Mouse (Mus musculus): ENCODE data around the gene Olfr1029. TPM values are rescaled to one million over a fixed set of nuclear protein-coding genes. Genes with fewer than 3 reads are reported as not detected.

The Olfr1029 gene
- not detected for total RNA-seq (2023)

DNA sequence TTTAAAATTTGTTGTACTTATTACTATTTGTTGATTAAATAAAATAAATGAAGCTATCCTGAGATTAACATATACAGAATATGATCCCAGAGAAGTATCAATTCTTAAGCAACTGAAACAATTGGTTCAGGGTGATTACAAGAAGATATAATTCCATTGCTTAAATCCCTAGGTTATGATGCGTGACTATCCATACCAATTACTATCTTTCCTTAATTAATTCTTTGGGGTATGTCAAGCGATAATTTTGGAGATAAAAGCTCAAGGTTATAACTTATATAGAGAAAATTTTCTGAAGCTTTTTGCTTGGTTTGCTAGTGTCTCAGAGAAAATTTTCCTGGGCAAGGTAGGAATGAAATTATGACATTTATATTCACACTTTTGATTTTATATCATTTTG, at the start of gene Olfr1029:
Gene Olfr1029, plus strand, starts transcription at position 301 of the 400 bp plus-strand sequence.

DNA sequence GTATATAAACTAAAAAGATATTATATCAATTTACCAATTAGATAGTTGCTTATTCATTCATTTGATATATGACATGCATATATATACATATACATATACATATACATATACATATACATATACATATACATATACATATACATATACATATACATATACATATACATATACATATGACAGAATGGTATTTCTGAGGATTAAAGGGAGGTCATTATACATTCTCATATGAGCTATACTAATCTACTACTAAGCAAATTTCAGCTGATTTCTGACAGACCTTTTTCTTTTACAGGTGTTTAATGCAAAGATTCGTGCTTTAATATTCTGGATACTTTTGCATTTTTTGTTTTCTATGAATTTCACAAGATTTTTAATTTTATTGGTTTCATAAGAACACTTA, 23.6 kb upstream of the Olfr1029 start, which contains the start of gene Olfr1028:
Gene Olfr1028, plus strand, starts transcription at position 301 of the 400 bp plus-strand sequence.

DNA sequence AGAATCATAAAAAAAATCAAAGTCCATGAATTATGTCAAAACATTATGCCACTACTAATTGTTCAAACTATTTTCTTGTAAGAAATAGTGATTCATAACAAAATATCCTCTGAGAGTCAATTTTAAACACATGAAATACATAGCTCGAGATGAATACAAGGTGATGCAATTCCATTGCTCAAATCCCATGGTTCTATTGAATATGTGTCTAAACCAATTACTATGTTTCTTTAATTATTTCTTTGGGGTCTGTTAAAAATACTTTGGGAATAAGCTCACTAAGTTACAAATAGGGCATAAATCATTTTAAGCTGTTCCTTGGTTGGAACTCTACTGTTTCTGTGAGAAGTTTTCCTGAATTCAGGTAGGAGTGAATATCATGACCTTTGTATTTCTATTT, 5.3 kb downstream of the Olfr1029 start, which contains the start of gene Olfr1030:
Gene Olfr1030, plus strand, starts transcription at position 301 of the 400 bp plus-strand sequence.

DNA sequence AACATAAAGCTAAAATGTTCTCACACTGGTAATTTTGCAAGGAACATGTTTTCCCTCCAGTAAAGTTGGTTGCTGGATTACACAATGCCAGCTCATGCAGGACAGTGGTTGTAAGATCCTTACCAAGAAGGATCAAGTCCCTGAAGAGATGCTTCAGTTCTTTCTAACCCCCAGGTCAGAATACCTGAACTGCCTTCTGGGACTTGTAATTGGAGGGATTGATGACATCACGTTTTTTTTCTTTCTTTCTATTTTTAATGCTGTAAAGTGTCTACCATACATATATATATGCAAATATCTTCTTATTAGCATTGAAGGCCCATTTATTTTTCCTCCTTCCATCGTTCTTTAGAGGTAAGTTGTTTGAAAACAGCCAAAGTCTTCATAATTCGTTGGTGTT, 16.3 kb downstream of the Olfr1029 start, which contains the start of gene Olfr1031:
Gene Olfr1031, plus strand, starts transcription at position 301 of the 400 bp plus-strand sequence.

DNA sequence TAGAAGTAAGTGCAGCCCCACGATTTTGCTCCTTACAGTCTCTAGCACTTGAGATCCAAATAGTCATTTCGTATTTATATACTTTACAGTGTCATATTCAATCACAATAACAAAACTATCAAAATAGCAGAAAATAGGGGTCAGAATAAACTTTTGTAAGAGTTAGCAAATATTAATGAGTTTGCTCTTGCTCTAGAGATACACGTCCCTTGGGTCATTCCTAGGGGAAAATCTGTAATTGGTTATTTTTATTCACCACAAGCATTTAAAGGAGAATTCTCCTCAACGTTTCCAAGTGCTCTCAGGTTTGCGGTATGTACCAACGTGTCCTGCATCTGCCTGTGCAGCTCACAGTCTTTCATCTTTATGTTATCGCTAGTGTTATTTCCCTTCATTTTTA, 31.5 kb downstream of the Olfr1029 start, which contains the start of gene Olfr1032:
Gene Olfr1032, plus strand, starts transcription at position 301 of the 400 bp plus-strand sequence.

DNA sequence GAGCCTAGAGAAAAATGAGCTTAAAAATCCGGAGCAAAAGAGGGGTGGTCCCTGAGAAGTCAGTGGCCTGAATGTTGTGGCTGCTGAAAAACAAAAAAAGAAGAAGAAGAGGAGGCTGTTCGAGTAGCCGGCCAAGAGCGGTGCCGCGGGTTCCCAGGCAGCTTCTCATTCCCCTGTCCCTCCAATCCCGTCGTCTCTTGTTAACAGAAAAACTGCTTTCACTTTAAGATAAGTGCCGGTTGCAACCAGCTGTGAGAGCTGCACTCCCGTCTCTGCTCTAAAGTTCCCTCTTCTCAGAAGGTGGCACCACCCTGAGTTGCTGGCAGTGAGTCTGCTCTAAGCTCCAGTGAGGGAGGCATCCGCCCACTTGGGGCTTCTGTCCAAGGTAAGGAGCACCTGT, 46.7 kb downstream of the Olfr1029 start, which contains the start of gene Olfr1033:
Gene Olfr1033, plus strand, starts transcription at position 228 of the 400 bp plus-strand sequence.

Other genes with a start within 250 kb of the Olfr1029 start
- gene Olfr1012, start 211.1 kb upstream of the Olfr1029 start, total RNA-seq (2023): not detected
- gene Olfr1013, start 206.8 kb upstream of the Olfr1029 start, total RNA-seq (2023): not detected
- gene Olfr1014, start 201.2 kb upstream of the Olfr1029 start, total RNA-seq (2023): not detected
- gene Olfr1015, start 191.9 kb upstream of the Olfr1029 start, total RNA-seq (2023): not detected
- not detected for gene Olfr1016, start 171.4 kb upstream of the Olfr1029 start, total RNA-seq (2023)
- not detected for gene Olfr1018, start 155.4 kb upstream of the Olfr1029 start, total RNA-seq (2023)
- gene Olfr1019, start 128.4 kb upstream of the Olfr1029 start, total RNA-seq (2023): not detected
- not detected for gene Olfr1020, start 126.9 kb upstream of the Olfr1029 start, total RNA-seq (2023)
- not detected for gene Olfr1022, start 105.3 kb upstream of the Olfr1029 start, total RNA-seq (2023)
- gene Olfr1023, start 88.3 kb upstream of the Olfr1029 start, total RNA-seq (2023): not detected
- not detected for gene Olfr1024, start 68.8 kb upstream of the Olfr1029 start, total RNA-seq (2023)
- not detected for gene Olfr1025-ps1, start 58.7 kb upstream of the Olfr1029 start, total RNA-seq (2023)
- gene Olfr1026, start 52.3 kb upstream of the Olfr1029 start, total RNA-seq (2023): not detected
- not detected for gene Olfr1028, start 23.5 kb upstream of the Olfr1029 start, total RNA-seq (2023)
- gene Olfr1030, start 5.4 kb downstream of the Olfr1029 start, total RNA-seq (2023): not detected
- not detected for gene Olfr1031, start 16.4 kb downstream of the Olfr1029 start, total RNA-seq (2023)
- not detected for gene Olfr1032, start 31.6 kb downstream of the Olfr1029 start, total RNA-seq (2023)
- not detected for gene Olfr1033, start 46.7 kb downstream of the Olfr1029 start, total RNA-seq (2023)
- not detected for gene Olfr1034, start 72.0 kb downstream of the Olfr1029 start, total RNA-seq (2023)
- gene Olfr1036, start 100.1 kb downstream of the Olfr1029 start, total RNA-seq (2023): not detected
- not detected for gene Olfr1037, start 113.5 kb downstream of the Olfr1029 start, total RNA-seq (2023)
- not detected for gene Olfr1039, start 162.0 kb downstream of the Olfr1029 start, total RNA-seq (2023)
- not detected for gene Olfr1040, start 172.8 kb downstream of the Olfr1029 start, total RNA-seq (2023)
- gene Olfr1042, start 187.9 kb downstream of the Olfr1029 start, total RNA-seq (2023): not detected
- not detected for gene Olfr1043, start 193.6 kb downstream of the Olfr1029 start, total RNA-seq (2023)
- not detected for gene Olfr1044, start 203.9 kb downstream of the Olfr1029 start, total RNA-seq (2023)
- not detected for gene Olfr52, start 211.8 kb downstream of the Olfr1029 start, total RNA-seq (2023)
- not detected for gene Olfr1045, start 229.1 kb downstream of the Olfr1029 start, total RNA-seq (2023)
- not detected for gene Olfr1046, start 245.4 kb downstream of the Olfr1029 start, total RNA-seq (2023)